Mouse (Mus musculus): ENCODE measurements around the gene Hist2h2ac.
"Not testable (repeated sequence)": the region's sequence is repeated elsewhere in the genome, so short reads cannot be mapped to it uniquely, and the experiment has no call there.

Gene Hist2h2ac

GRCm38 (mm10) chr3:96248141-96249033 is 27.7 kb upstream of the Hist2h2ac start:
- DNase-seq (ENCODE audit: low spot score): no peak

DNA sequence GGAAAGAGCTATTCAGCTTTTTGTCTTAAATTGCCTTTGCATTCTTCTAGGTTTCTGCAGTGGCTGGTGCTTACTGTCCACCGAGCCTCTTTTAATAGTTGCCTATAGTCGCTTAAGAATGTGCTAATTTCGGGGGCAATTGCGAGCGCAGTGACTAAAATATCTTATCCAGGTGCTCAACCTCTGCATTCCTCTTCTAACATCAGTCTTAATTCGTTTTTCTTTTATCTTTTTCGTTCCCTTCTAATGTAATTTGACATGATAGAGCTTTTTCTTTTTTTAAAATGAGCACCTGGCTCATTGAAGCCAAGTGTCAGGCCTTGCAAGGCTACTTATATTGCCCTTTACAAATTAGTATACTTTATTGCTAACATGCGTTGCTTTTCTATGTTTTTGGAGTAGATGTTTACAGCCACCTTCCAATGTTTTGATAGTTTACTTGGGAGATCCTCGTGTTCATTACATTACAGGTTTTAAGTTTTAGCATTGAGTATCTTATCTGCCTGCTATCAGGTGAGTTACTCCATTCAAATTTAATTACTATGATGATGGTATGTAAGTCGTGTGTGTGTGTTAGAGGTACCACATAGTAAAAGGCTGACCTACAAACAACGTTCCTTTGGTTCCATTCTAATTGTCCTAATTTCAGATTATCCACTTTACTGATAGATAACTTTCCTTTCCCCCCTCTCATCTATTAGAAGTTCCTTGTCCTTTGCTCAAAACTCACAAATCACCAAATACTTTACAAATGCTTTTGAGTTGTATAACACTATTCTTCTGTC is 26.9 kb upstream of the Hist2h2ac start:
- no peak for DNase-seq (ENCODE audit: low spot score)

GRCm38 (mm10) chr3:96246427-96246856 is 25.8 kb upstream of the Hist2h2ac start, which contains the start of gene Hist2h3c1:
TSS of gene Hist2h3c1 (plus strand) at chr3:96246685.
- not testable (repeated sequence) for DNase-seq (ENCODE audit: low spot score)

DNA sequence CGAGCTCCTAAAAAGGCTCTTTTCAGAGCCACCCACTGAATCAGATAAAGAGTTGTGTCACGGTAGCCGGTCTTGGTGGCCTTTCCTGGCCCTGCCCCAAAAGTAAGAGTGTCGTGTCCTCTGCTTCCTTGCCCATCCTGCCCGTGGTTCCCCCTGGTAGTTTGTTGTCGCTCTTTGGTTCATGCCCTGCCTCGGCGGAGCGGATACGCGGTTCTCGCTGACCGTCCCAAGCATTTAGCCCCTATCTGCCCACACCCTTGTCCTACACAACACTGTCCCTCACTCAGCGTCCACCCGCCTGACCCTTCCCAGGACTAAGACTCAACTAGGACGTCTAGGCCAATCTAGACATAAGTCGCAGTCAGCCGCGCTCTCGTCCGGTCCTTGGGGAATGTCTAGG is 25.3 kb upstream of the Hist2h2ac start:
- not testable (repeated sequence) for DNase-seq (ENCODE audit: low spot score)

- peak; percentile 75 for DNase-seq (ENCODE audit: low spot score)
These were observed 24.6 kb upstream of the Hist2h2ac start, which contains the start of gene Hist2h2aa1 for GRCm38 (mm10) chr3:96245003-96245886. TSS of gene Hist2h2aa1 (plus strand) at chr3:96245497.

GRCm38 (mm10) chr3:96243921-96244572 is 23.4 kb upstream of the Hist2h2ac start:
- DNase-seq (ENCODE audit: low spot score): no peak

GRCm38 (mm10) chr3:96240799-96241197 is 20.1 kb upstream of the Hist2h2ac start:
- no peak for DNase-seq (ENCODE audit: low spot score)

DNA sequence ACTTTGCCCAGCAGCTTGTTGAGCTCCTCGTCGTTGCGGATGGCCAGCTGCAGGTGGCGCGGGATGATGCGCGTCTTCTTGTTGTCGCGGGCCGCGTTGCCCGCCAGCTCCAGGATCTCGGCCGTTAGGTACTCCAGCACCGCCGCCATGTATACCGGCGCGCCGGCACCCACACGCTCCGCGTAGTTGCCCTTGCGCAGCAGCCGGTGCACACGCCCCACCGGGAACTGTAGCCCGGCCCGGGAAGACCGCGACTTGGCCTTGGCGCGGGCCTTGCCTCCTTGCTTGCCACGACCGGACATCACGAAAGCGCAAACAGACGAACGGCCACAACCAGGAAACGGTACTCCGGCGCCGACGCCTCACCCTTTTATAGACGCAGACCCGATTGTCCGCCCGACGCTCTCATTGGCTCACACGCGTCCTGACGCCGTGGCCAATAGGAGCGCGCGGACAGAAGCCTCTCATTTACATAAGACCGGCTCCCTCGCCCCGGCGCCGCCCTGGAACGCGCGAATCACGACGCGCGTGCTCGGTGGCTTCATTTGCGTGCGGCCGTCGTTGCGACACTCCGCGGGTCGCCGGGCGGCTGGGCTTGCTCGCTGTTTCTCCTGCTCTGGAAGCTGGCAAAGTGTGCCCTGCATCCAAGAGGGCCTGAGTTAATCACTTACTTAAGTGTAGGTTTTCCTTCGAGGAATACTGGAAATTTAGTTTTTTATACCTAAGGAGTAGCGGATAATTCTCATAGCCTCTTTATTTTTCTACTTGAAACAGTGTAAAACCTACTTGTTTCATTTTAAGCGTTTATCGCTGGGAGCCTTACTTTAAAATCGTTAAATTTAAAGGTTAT is 19.5 kb upstream of the Hist2h2ac start, which contains the start of gene Hist2h2aa2:
Gene Hist2h2aa2 (minus strand): TSS at position 328 of the 850 bp plus-strand sequence.
- DNase-seq (ENCODE audit: low spot score): peak; percentile 76

- DNase-seq (ENCODE audit: low spot score): not testable (repeated sequence)
These were observed 18.5 kb upstream of the Hist2h2ac start, which contains the start of gene Hist2h3c2 for GRCm38 (mm10) chr3:96238954-96239793. TSS of gene Hist2h3c2 (minus strand) at chr3:96239127.

- DNase-seq (ENCODE audit: low spot score): no peak
These were observed 17.3 kb upstream of the Hist2h2ac start for GRCm38 (mm10) chr3:96237904-96238511.

DNA sequence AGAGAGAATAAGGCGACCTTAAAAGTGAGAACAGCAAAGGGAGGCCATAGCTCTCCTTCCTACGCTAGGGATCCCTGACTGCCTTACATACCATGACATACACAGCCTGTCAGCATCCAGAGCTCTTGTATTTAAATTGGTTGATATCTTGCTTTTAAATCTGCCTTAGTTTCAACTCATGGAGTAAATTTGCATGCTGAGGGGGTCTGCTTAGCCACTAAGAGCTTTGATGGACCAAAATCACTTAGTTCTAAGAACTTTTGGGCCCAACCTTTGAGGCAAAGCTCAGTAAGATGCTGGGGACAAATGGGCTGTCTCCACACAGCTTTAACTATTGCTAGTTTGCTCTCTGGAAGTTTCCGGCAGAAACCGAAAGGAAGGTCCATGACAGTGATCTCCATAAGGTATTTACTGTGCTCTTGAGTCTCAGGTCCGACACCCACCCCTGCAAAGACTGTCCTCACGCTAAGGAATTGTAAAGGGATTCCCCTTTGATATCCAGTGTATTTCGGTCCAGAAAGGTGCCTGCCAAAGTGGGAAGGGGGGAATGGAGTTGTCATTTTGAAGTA is 16.7 kb upstream of the Hist2h2ac start:
- no peak for DNase-seq (ENCODE audit: low spot score)

DNA sequence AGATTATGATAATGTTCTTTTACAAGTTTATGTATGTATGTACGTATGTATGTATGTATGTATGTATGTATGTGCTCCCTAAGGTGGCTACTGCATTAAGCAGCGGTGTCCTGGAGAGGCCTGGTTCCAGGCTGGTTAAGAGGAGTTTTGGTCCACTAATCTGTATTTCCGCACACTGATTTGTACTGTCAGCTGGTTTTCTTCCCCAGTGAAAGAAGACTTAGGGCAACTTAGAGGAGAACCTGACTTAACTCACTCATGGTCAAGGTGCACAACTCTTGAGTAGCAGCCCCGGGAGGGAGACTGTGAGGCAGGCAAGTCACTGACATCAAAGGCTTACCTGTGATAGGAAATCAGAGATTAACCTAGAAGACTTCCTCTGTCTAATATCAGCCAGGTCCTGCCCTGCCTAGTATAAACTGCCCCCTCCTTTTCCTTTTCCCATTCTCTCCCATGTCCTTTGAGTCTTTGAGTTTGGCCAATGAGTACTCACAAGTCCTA is 16.2 kb upstream of the Hist2h2ac start:
- no peak for DNase-seq (ENCODE audit: low spot score)

DNA sequence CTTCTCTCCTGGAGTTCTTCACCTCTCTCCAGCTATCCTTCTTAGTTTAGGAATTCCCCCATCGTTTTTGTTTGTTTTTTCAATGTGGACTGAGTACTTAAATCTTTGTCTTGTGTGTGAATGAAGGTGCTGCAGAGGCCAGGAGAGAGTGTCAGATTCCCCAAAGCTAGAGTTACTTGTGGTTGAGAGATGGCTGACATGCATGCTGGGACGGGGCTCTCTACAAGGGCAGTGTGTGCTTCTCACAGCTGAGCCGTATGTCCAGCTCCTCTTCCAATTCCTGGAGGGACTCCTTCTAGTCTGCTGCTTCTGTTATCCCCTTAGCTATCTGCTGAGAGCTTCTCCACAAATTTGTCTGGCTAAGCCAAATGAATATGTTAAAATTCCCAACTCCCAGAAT is 15.2 kb upstream of the Hist2h2ac start:
- no peak for DNase-seq (ENCODE audit: low spot score)

- DNase-seq (ENCODE audit: low spot score): no peak
These were observed 14.2 kb upstream of the Hist2h2ac start for GRCm38 (mm10) chr3:96234914-96235313.

DNA sequence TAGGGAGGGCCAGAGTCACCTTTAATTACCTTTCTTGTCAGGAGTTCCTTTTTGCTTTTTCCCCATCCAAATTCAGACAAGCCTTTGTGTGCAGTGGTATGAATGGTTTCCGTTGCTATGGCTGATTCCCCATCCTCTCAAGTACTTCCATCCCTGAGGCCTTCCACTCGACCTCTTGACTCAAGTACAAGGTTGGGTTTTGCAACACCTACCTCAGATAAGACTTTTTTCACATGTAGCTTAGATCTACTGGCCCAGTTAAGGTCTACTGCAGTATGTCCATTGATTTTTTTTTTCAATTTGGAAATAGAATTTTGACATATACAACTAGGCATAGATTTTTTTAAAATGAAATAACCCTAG is 11.1 kb upstream of the Hist2h2ac start:
- DNase-seq (ENCODE audit: low spot score): no peak

DNA sequence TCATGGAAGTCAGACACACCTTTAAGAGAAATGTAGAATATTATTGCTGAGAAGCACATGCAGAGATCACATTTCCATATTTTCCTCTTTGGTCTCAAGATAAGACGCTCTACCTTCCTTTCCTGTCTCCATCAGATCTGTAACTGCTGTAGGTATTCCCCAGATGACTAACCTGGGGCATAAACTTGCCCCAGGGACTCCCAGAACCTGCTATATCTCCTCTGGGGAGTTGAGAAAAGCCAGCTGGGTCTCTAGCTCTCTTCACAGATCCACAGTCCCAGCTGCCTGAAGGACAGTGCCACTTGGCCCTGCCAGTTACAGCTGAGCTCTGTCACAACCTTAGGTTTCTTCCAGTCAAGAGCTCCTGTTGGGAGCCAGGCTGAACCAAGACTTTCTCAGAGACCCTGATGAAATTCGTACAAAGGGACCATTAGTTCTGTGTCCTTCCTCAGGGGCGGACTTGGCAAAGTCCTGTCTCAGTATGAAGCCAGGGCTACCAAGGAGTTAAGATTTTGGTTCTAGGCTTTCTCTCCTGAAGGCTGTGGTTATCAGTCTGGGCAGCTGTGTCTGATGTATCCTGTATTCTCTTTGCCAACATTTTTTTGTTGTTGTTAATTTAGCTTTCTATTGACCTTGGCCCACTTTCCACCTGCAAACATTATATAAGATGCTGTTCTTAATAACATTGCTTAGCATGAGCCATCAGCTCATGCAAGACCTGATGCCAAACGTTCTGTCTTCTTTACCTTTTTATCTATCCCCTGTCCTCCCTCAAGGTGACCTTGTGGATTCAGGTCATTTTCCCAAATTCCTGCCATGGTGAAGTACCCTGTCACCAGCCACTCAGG is 10.5 kb upstream of the Hist2h2ac start:
- no peak for DNase-seq (ENCODE audit: low spot score)

GRCm38 (mm10) chr3:96230404-96230803 is 9.7 kb upstream of the Hist2h2ac start:
- no peak for DNase-seq (ENCODE audit: low spot score)

All from urinary bladder, postnatal 25 days (tissue).